Mouse (Mus musculus): Measurements from ENCODE around the gene Sec61g.

- TF ChIP-seq CTCF (IDR thresholded peaks at IDR 0.05; ENCODE audit: borderline replicate concordance, control insufficient read depth, extremely low read depth, insufficient read depth, low read length, poor library complexity) (no peak), POLR2A (IDR thresholded peaks at IDR 0.05; ENCODE audit: control insufficient read depth, extremely low read depth, insufficient read depth, low read length, poor library complexity) (no peak)
Measured at GRCm38 (mm10) chr11:16546421-16547163, 38.3 kb upstream of the Sec61g start.
